Mouse (Mus musculus): ENCODE measurements around the gene Gm21860. TPM values are rescaled to one million over a fixed set of nuclear protein-coding genes. Genes with fewer than 3 reads are reported as not detected.

Gm21860 gene
- polyA plus RNA-seq, 1 experiment from 2014 or later: not detected

Other genes starting within 250 kb of the Gm21860 start
- not detected in 2 replicates for gene Gm47283, start 29.9 kb upstream of the Gm21860 start, polyA plus RNA-seq (2015; fragmentation: Nextera tagmentation; extraction: Ambion mirVana)
- not detected in 2 replicates for gene Gm21748, start 84.4 kb upstream of the Gm21860 start, polyA plus RNA-seq (2015; fragmentation: Nextera tagmentation; extraction: Ambion mirVana)